Mouse (Mus musculus): ENCODE data around the gene Gm2a. TPM values are rescaled to one million over a fixed set of nuclear protein-coding genes. Genes with fewer than 3 reads are reported as not detected.

Gm2a gene
- total and polyA plus RNA-seq, 2 experiments from 2014 or later, result 19.9 to 48.4 TPM

- DNase-seq (no peak), ATAC-seq (no peak)
- H3K9ac ChIP-seq, result no peak overlapping the region
- H3K27ac ChIP-seq (ENCODE audit: low read depth, low read length), result no peak overlapping the region
- H3K4me3 ChIP-seq (ENCODE audit: low read depth, low read length), result no peak overlapping the region
- no peaks in the 10 kb centered on the region for H3K27me3 ChIP-seq (ENCODE audit: insufficient read depth, low read length)
- no peaks in the 10 kb centered on the region for H3K9me3 ChIP-seq (ENCODE audit: low read length)
- H3K4me2 ChIP-seq (ENCODE audit: low read depth), result no peak overlapping the region
- no peaks in the 10 kb centered on the region for H3K4me1 ChIP-seq (ENCODE audit: insufficient read depth)
- no peak for TF ChIP-seq CTCF (IDR thresholded peaks at IDR 0.05; ENCODE audit: low read depth)
- WGBS, result 79% methylated on average over 6 of the region's 6 CpGs
- no peaks in the 10 kb centered on the region for H3K36me3 ChIP-seq (ENCODE audit: insufficient read depth)
These were observed 57.1 kb downstream of the Gm2a start for GRCm38 (mm10) chr11:55155070-55155421.

- TF ChIP-seq CTCF (IDR thresholded peaks at IDR 0.05; ENCODE audit: low read depth), result peak; percentile 86
- Histone ChIP-seq H3K27ac (ENCODE audit: low read depth, low read length) (no peak overlapping the region), H3K9ac (no peak overlapping the region), H3K4me1 (ENCODE audit: insufficient read depth) (no peaks in the 10 kb centered on the region), H3K27me3 (ENCODE audit: insufficient read depth, low read length) (no peaks in the 10 kb centered on the region), H3K4me3 (ENCODE audit: low read depth, low read length) (no peak overlapping the region), H3K4me2 (ENCODE audit: low read depth) (no peak overlapping the region), H3K9me3 (ENCODE audit: low read length) (no peaks in the 10 kb centered on the region), H3K36me3 (ENCODE audit: insufficient read depth) (no peaks in the 10 kb centered on the region)
- DNase-seq (peak; percentile 78), ATAC-seq (no peak)
- WGBS, result 52% methylated on average over 13 of the region's 13 CpGs
These were observed 61.0 kb downstream of the Gm2a start for GRCm38 (mm10) chr11:55158785-55159359.

Other genes with a start within 250 kb of the Gm2a start
- 4.0 and 7.1 TPM in 2 replicates for gene Lyrm7, start 237.2 kb upstream of the Gm2a start, total RNA-seq (2014; rRNA removed)
- 11.3 and 12.2 TPM in 2 replicates for gene Lyrm7, start 237.2 kb upstream of the Gm2a start, polyA plus RNA-seq (2015; fragmentation: Nextera tagmentation; extraction: Ambion mirVana)
- gene Hint1, start 231.7 kb upstream of the Gm2a start, total RNA-seq (2014; rRNA removed), result 622 and 776 TPM in 2 replicates
- 1,041 and 1,347 TPM in 2 replicates for gene Hint1, start 231.7 kb upstream of the Gm2a start, polyA plus RNA-seq (2015; fragmentation: Nextera tagmentation; extraction: Ambion mirVana)
- gene Gpx3, start 195.7 kb upstream of the Gm2a start, total RNA-seq (2014; rRNA removed), result 7.1 and 16.0 TPM in 2 replicates
- gene Gpx3, start 195.7 kb upstream of the Gm2a start, polyA plus RNA-seq (2015; fragmentation: Nextera tagmentation; extraction: Ambion mirVana), result 35.0 and 44.0 TPM in 2 replicates
- gene Tnip1, start 135.2 kb upstream of the Gm2a start, total RNA-seq (2014; rRNA removed), result 9.8 and 14.9 TPM in 2 replicates
- gene Tnip1, start 135.2 kb upstream of the Gm2a start, polyA plus RNA-seq (2015; fragmentation: Nextera tagmentation; extraction: Ambion mirVana), result 13.0 and 16.6 TPM in 2 replicates
- 52.3 and 57.2 TPM in 2 replicates for gene Anxa6, start 64.7 kb upstream of the Gm2a start, total RNA-seq (2014; rRNA removed)
- gene Anxa6, start 64.7 kb upstream of the Gm2a start, polyA plus RNA-seq (2015; fragmentation: Nextera tagmentation; extraction: Ambion mirVana), result 40.5 and 50.2 TPM in 2 replicates
- 0.48 and 0.62 TPM in 2 replicates for gene Ccdc69, start 20.0 kb upstream of the Gm2a start, total RNA-seq (2014; rRNA removed)
- gene Ccdc69, start 20.0 kb upstream of the Gm2a start, polyA plus RNA-seq (2015; fragmentation: Nextera tagmentation; extraction: Ambion mirVana), result 0.18 and 0.29 TPM in 2 replicates
- not detected in 2 replicates for gene Slc36a3, start 53.6 kb downstream of the Gm2a start, total RNA-seq (2014; rRNA removed)
- not detected in 2 replicates for gene Slc36a3, start 53.6 kb downstream of the Gm2a start, polyA plus RNA-seq (2015; fragmentation: Nextera tagmentation; extraction: Ambion mirVana)
- 0.69 and 1.4 TPM in 2 replicates for gene Slc36a2, start 87.0 kb downstream of the Gm2a start, total RNA-seq (2014; rRNA removed)
- gene Slc36a2, start 87.0 kb downstream of the Gm2a start, polyA plus RNA-seq (2015; fragmentation: Nextera tagmentation; extraction: Ambion mirVana), result 0.08 and 0.40 TPM in 2 replicates
- gene Slc36a1, start 106.2 kb downstream of the Gm2a start, total RNA-seq (2014; rRNA removed), result 14.1 and 19.0 TPM in 2 replicates
- gene Slc36a1, start 106.2 kb downstream of the Gm2a start, polyA plus RNA-seq (2015; fragmentation: Nextera tagmentation; extraction: Ambion mirVana), result 1.0 and 1.5 TPM in 2 replicates
- gene Fat2, start 238.4 kb downstream of the Gm2a start, total RNA-seq (2014; rRNA removed), result 0.38 and 0.52 TPM in 2 replicates
- gene Fat2, start 238.4 kb downstream of the Gm2a start, polyA plus RNA-seq (2015; fragmentation: Nextera tagmentation; extraction: Ambion mirVana), result 0.01 and 0.06 TPM in 2 replicates